Mouse (Mus musculus) olfactory bulb, adult 2 months (tissue): Measurements from ENCODE around the gene Mettl6. TPM values are rescaled to one million over a fixed set of nuclear protein-coding genes. Genes with fewer than 3 reads are reported as not detected.

Source experiments
- H3K27ac ChIP-seq: fragments of 200-500 bp; 2 replicates; pipeline ENCODE4 v1.5.1; 2012; ENCODE audit warnings: low read depth, low read length; ENCODE audit not compliant: insufficient read depth
- H3K4me1 ChIP-seq: fragments of 200-500 bp; 2 replicates; pipeline ENCODE4 v1.6.1; 2012; ENCODE audit warnings: low read length; ENCODE audit not compliant: control insufficient read depth, insufficient read depth
- H3K4me3 ChIP-seq: fragments of 200-500 bp; 2 replicates; pipeline ENCODE4 v1.5.1; 2012; ENCODE audit warnings: mild to moderate bottlenecking, low read depth, low read length, moderate library complexity; ENCODE audit not compliant: insufficient read depth
- CTCF ChIP-seq: fragments of 200-500 bp; IDR thresholded peaks from 2 replicates; pipeline ENCODE4 v1.5.1; 2012; ENCODE audit warnings: low read depth, mild to moderate bottlenecking, low read length, moderate library complexity; ENCODE audit not compliant: insufficient read depth
- POLR2A ChIP-seq: fragments of 200-500 bp; IDR thresholded peaks from 2 replicates; pipeline ENCODE4 v1.6.1; 2012; ENCODE audit warnings: mild to moderate bottlenecking, low read depth, low read length, moderate library complexity; ENCODE audit not compliant: insufficient read depth
- WGBS: fragments of 180-500 bp; shearing (Covaris S2); methylation state at CpG from one replicate; pipeline ENCODE4 v1.1.7; 2018; 5-methylcytosine and 5-hydroxymethylcytosine counted together
- polyA plus RNA-seq: library from polyadenylated mRNA; stranded (reverse); fragments of >200 nt; gene quantifications from 2 replicates; pipeline ENCODE4 v1.2.4, GENCODE M21; 2012; ENCODE audit warnings: low replicate concordance; ENCODE audit not compliant: missing spikeins, insufficient read depth, insufficient read length

Gene Mettl6
- polyA plus RNA-seq, 1 experiment = not detected

DNA sequence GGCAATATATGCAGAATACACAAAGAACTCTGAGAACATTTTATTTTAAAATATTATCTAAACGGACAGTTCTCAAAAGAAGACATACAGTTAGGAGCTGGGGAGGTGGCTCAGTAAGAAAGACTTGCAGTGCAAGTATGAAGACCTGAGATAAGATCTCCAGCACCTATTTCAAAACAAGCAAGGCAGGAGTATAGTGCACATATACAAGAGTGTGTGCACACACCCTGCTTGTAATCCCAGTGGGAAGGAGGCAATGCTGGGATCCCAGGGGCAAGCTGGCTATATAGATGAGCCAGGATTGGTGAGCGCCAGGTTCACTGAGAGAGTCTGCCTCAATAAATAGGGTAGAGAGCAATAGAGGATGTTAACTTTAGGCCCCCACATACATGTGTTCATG is 21.1 kb upstream of the Mettl6 start:
- Histone ChIP-seq H3K27ac (no peak overlapping the region), H3K4me1 (no peaks in the 10 kb centered on the region), H3K4me3 (no peak overlapping the region)
- 93% methylated on average over 2 of the region's 2 CpGs for WGBS
- TF ChIP-seq CTCF (no peak), POLR2A (no peak)

DNA sequence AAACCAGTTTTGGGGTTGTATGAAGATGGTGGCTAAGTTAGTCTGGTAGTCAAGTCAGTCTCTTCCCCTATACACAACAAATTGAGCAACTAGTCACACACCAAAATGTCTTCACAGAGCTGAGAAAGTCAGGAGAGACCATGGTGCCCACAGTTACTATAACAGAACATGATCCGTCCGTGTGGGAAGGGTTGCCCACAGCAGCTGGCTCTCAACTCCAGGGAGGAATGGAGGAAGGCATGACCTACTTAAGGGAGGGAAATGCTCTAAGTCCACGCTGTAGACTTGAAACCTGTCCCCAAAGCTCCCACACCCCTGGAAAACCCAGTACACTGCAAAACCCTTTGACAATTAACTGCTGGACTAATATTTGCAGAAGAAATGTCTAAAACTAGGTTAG is 15.5 kb upstream of the Mettl6 start:
- TF ChIP-seq POLR2A (no peak), CTCF (no peak)
- Histone ChIP-seq H3K4me3 (no peak overlapping the region), H3K27ac (no peak overlapping the region), H3K4me1 (no peaks in the 10 kb centered on the region)
- 84% methylated on average over 3 of the region's 3 CpGs for WGBS

DNA sequence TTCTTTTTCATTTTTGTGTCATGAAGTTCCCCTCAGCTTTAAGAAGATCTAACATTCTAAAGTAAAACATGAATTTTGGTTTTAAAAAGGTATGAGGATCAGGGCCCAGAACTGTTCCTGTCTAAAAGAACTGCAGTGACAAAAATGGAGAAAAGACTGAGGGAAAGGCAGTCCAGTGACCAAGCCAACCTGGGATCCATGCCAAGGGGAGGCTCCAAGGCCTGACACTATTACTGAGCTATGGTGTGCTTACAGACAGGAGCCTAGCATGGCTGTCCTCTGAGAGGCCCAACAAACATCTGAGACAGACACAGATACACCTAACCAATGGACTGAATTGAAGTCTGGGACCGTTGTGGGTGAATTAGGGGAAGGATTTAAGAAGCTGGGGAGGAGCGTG is 15.1 kb upstream of the Mettl6 start:
- Histone ChIP-seq H3K4me3 (no peak overlapping the region), H3K4me1 (no peaks in the 10 kb centered on the region), H3K27ac (no peak overlapping the region)
- TF ChIP-seq CTCF = no peak
- no peak for TF ChIP-seq POLR2A
- 89% methylated on average over 2 of the region's 2 CpGs for WGBS

GRCm38 (mm10) chr14:31506456-31506855 is 11.6 kb upstream of the Mettl6 start:
- Histone ChIP-seq H3K27ac (no peak overlapping the region), H3K4me3 (no peak overlapping the region), H3K4me1 (no peaks in the 10 kb centered on the region)
- 95% methylated on average over 6 of the region's 6 CpGs for WGBS
- no peak for TF ChIP-seq POLR2A
- no peak for TF ChIP-seq CTCF

DNA sequence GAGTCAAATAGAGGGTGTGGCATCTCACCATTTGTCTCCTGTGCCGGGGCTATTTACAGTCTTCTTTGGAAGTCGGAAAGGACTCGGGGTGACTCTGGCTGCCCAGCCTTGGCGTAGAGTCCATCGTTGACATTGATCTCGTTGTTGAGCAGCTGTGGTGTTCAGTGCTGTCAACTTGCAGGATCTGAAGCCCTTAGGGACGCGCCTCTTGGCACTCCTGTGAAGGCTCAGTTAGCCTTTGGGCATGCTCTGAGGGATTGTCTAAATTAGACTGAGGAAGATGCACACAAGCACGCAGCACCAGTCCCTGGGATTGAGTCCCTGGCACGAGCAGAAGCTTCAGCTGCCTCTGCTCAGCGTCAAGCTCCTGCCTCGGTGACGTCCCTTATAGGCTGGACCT is 8.6 kb upstream of the Mettl6 start:
- H3K27ac ChIP-seq = no peak overlapping the region
- H3K4me3 ChIP-seq = no peak overlapping the region
- no peak for TF ChIP-seq POLR2A
- no peak for TF ChIP-seq CTCF
- WGBS = 91% methylated on average over 13 of the region's 13 CpGs
- no peaks in the 10 kb centered on the region for H3K4me1 ChIP-seq

DNA sequence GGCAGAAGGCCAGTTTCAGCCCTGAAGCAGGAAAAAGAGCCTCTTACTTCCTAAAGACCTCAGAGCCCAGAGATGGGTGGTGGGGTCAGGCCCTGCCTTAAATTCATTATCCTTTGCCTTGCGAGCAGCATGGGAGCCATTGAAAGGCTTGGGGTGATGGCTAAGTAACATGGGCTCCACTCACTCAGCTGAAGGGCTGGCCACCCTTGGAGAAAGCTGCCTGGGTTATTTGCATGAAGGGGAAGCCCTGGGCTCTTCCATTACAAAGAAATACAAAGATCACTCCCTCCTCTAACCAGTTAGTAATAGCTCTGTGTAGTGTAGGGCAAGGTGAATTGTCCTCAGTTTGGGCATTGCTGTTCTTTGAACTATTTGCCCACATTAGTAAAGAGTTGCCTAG is 4.7 kb upstream of the Mettl6 start:
- 78% methylated on average over 1 of the region's 1 CpGs for WGBS
- no peak overlapping the region for H3K27ac ChIP-seq
- peaks cover 4% of the 10 kb centered on the region; the same call in 1 of the 2 replicates for H3K4me1 ChIP-seq
- TF ChIP-seq CTCF = no peak
- TF ChIP-seq POLR2A = no peak
- H3K4me3 ChIP-seq = no peak overlapping the region

- Histone ChIP-seq H3K4me3 (peak overlapping the region; percentile 2; the same call in 1 of the 2 replicates), H3K4me1 (peaks cover 10% of the 10 kb centered on the region; the same call in 1 of the 2 replicates), H3K27ac (no peak overlapping the region)
- TF ChIP-seq POLR2A (no peak), CTCF (no peak)
- 17% methylated on average over 7 of the region's 7 CpGs for WGBS
Measured at GRCm38 (mm10) chr14:31496241-31496646, 1.4 kb upstream of the Mettl6 start.

GRCm38 (mm10) chr14:31495538-31495937 is 698 bp upstream of the Mettl6 start:
- Histone ChIP-seq H3K27ac (no peak overlapping the region), H3K4me3 (peak overlapping the region; percentile 96), H3K4me1 (peaks cover 10% of the 10 kb centered on the region; the same call in 1 of the 2 replicates)
- TF ChIP-seq CTCF (no peak), POLR2A (no peak)
- under 1% methylated on average over 8 of the region's 8 CpGs for WGBS

GRCm38 (mm10) chr14:31494349-31494974 is 378 bp downstream of the Mettl6 start, which contains the start of gene Eaf1:
Gene Eaf1, plus strand, starts transcription at chr14:31494399.
- WGBS = under 1% methylated on average over 37 of the region's 37 CpGs
- no peak for TF ChIP-seq POLR2A
- no peak for TF ChIP-seq CTCF
- H3K27ac ChIP-seq = peak within 1 kb of the TSS; percentile 76
- peak within 1 kb of the TSS; percentile 96 for H3K4me3 ChIP-seq
- peaks cover 10% of the 10 kb centered on the region; the same call in 1 of the 2 replicates for H3K4me1 ChIP-seq

DNA sequence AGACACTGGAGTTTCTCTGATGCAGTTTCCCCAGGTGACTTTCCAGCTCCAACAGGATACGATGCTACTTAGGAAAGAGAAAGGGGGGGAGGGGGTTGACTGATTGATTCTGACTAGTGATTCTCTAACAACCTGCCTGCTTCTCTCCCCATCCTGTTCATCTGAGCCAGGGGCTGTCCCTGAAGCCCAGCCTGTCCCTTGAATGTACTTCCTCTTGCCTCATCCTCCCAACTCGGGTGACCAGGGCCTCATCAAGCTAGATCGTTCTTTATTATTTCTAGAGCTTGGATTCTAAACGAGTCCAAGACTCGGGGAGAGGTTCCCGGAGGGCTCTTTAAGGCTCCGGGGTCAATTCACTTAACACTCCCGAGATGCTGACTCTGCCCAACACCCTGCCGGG is 939 bp downstream of the Mettl6 start:
- Histone ChIP-seq H3K4me3 (peak overlapping the region; percentile 96), H3K27ac (no peak overlapping the region), H3K4me1 (peaks cover 10% of the 10 kb centered on the region; the same call in 1 of the 2 replicates)
- 40% methylated on average over 9 of the region's 9 CpGs for WGBS
- no peak for TF ChIP-seq POLR2A
- no peak for TF ChIP-seq CTCF

DNA sequence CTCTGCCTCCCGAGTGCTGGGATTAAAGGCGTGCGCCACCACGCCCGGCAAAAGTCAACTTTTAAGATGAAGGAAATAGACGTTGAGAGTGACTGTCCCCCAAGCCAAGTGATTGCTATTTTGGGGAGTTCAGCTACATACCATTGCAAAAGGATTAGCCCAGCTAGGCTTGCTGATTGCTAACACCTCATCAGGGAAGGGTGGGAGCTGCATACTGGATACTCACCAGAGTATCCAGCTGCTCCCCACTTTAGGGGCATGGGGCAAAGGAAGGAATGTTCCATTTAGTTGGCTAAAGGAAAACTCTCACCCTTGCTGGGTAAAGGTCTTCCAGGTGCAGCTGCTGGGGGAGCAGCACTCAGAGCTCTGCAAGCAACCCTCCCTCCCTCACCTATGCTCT is 6.8 kb downstream of the Mettl6 start:
- 95% methylated on average over 6 of the region's 6 CpGs for WGBS
- Histone ChIP-seq H3K4me3 (no peak overlapping the region), H3K27ac (no peak overlapping the region), H3K4me1 (peaks cover 2% of the 10 kb centered on the region; the same call in 1 of the 2 replicates)
- no peak for TF ChIP-seq CTCF
- TF ChIP-seq POLR2A = no peak
